Mouse (Mus musculus) inflammation-experienced regulatory T-cells, adult 16 weeks (primary cell): ENCODE measurements around the gene 3110021N24Rik. TPM values are rescaled to one million over a fixed set of nuclear protein-coding genes. Genes with fewer than 3 reads are reported as not detected.

ENCODE experiments used
- polyA plus RNA-seq: library from polyadenylated mRNA; unstranded; fragments of 100-300 nt; shearing (Covaris generic); gene quantifications from one replicate; pipeline ENCODE4 v1.2.1, GENCODE M21; 2017

The 3110021N24Rik gene
- polyA plus RNA-seq = not detected

GRCm38 (mm10) chr4:108719349-108719748 is at the start of gene 3110021N24Rik:
TSS of gene 3110021N24Rik (plus strand) at chr4:108719649.

GRCm38 (mm10) chr4:108780057-108780863 is 60.8 kb downstream of the 3110021N24Rik start, which contains the start of gene Zfyve9:
TSS of gene Zfyve9 (minus strand) at chr4:108780798.

Other genes with a start within 250 kb of the 3110021N24Rik start
- 68.7 TPM for gene Prpf38a, start 140.3 kb upstream of the 3110021N24Rik start, polyA plus RNA-seq
- 2.7 TPM for gene Orc1, start 140.2 kb upstream of the 3110021N24Rik start, polyA plus RNA-seq
- gene Cc2d1b, start 99.7 kb upstream of the 3110021N24Rik start, polyA plus RNA-seq = 110 TPM
- gene Zfyve9, start 61.1 kb downstream of the 3110021N24Rik start, polyA plus RNA-seq = 0.21 TPM
- gene Btf3l4, start 114.0 kb downstream of the 3110021N24Rik start, polyA plus RNA-seq = 58.6 TPM
- gene Txndc12, start 115.0 kb downstream of the 3110021N24Rik start, polyA plus RNA-seq = 32.1 TPM
- 28.8 TPM for gene Kti12, start 128.1 kb downstream of the 3110021N24Rik start, polyA plus RNA-seq
- 0.63 TPM for gene A730015C16Rik, start 129.0 kb downstream of the 3110021N24Rik start, polyA plus RNA-seq
- 0.18 TPM for gene Rab3b, start 159.4 kb downstream of the 3110021N24Rik start, polyA plus RNA-seq